Mouse (Mus musculus) lung, postnatal 0 days (tissue): ENCODE data around the gene Pknox2.

Source experiments
- CTCF ChIP-seq: IDR thresholded peaks from 2 replicates; pipeline ENCODE4 v1.5.1; 2016; ENCODE audit warnings: antibody characterized with exemption, mild to moderate bottlenecking
- EP300 ChIP-seq: IDR thresholded peaks from 2 replicates; pipeline ENCODE4 v1.6.1; 2016; ENCODE audit warnings: antibody characterized with exemption, mild to moderate bottlenecking, control low read depth

- TF ChIP-seq CTCF (no peak), EP300 (no peak)
These were observed 183.7 kb downstream of the Pknox2 start for GRCm38 (mm10) chr9:36963512-36963911.
